Mouse (Mus musculus): Measurements from ENCODE around the gene Ophn1. TPM values are rescaled to one million over a fixed set of nuclear protein-coding genes. Genes with fewer than 3 reads are reported as not detected.

The Ophn1 gene
- polyA plus RNA-seq, 1 experiment from 2014 or later, result 14.2 TPM

GRCm38 (mm10) chrX:98574201-98574600 is 316.6 kb downstream of the Ophn1 start:
- peaks cover 12% of the 10 kb centered on the region for H3K27me3 ChIP-seq (ENCODE audit: poor library complexity, severe bottlenecking)
- H3K4me3 ChIP-seq, result no peak overlapping the region
- H3K9me3 ChIP-seq, result no peaks in the 10 kb centered on the region

DNA sequence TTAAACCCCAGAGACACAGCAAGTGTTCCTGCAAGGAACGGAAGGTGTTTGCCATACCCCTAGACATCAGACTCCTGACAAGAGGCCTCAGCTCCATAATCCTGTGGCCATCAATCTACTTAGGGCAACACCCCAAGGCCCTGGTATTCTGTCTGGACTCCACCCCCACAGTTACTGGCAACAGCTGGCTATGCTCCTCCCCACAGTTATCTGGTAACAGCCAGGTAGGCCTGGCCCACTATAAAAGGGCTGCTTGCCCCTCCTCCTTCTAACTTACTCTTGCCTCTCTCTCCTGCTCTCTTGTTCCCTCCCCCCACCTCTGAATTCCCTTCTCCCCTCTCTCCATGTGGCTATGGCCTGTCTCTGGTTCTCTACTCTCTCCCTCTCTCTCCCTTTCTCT is 344.4 kb downstream of the Ophn1 start:
- no peak overlapping the region for H3K27ac ChIP-seq
- DNase-seq (ENCODE audit: extremely low spot score, low spot score), result no peak
- 100% methylated on average over 1 of the region's 1 CpGs for WGBS
- no peaks in the 10 kb centered on the region for H3K9me3 ChIP-seq
- peaks cover 15% of the 10 kb centered on the region; the same call in 1 of the 2 replicates for H3K27me3 ChIP-seq (ENCODE audit: poor library complexity, severe bottlenecking)
- H3K4me3 ChIP-seq, result no peak overlapping the region
- no peaks in the 10 kb centered on the region for H3K36me3 ChIP-seq (replicated peaks)
- no peaks in the 10 kb centered on the region for H3K4me1 ChIP-seq

More at GRCm38 (mm10) chrX:98574201-98574600, 316.6 kb downstream of the Ophn1 start:
- Histone ChIP-seq H3K27ac (no peak overlapping the region), H3K36me3 (replicated peaks) (no peaks in the 10 kb centered on the region), H3K4me1 (no peaks in the 10 kb centered on the region)
- DNase-seq (ENCODE audit: extremely low spot score, low spot score), result no peak

GRCm38 (mm10) chrX:98515329-98515728 is 375.5 kb downstream of the Ophn1 start:
- Histone ChIP-seq H3K4me3 (no peak overlapping the region), H3K27ac (no peak overlapping the region), H3K4me1 (no peaks in the 10 kb centered on the region), H3K36me3 (replicated peaks) (no peaks in the 10 kb centered on the region), H3K27me3 (ENCODE audit: poor library complexity, severe bottlenecking) (peaks cover 18% of the 10 kb centered on the region), H3K9me3 (no peaks in the 10 kb centered on the region)
- DNase-seq (ENCODE audit: extremely low spot score, low spot score), result no peak
- 88% methylated on average over 2 of the region's 2 CpGs for WGBS

DNA sequence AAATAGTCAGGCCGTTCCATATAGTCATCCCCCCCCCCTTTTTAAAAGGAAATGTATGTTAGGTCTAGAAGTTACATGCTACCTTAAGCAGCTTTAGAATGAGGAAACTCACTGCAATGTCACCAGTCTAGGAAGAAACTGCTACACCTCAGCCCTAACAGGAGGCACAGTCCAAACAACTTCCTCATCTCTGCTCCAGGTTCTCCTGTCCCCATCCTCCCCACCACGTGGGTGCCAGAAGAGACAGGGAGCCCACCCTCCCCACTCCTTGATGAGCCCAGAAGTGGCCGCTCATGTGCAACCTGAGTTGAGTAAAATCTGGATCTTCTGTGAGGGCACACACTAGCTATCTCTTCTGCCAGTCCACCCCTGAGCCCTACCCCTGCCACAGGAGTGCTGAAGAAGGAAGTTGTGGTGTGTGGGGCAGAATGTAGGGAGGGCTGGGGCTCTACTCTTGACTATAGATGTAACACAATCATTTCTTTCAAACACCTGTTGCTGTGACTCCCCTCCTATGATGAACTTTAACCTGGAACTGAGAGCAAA is 376.4 kb downstream of the Ophn1 start:
- H3K27ac ChIP-seq, result no peak overlapping the region
- H3K4me3 ChIP-seq, result no peak overlapping the region
- peaks cover 18% of the 10 kb centered on the region for H3K27me3 ChIP-seq (ENCODE audit: poor library complexity, severe bottlenecking)
- WGBS, result 67% methylated on average over 3 of the region's 3 CpGs
- no peaks in the 10 kb centered on the region for H3K4me1 ChIP-seq
- no peak for DNase-seq (ENCODE audit: extremely low spot score, low spot score)
- no peaks in the 10 kb centered on the region for H3K9me3 ChIP-seq
- no peaks in the 10 kb centered on the region for H3K36me3 ChIP-seq (replicated peaks)

Small RNA genes lying within 50 kb of the gene (microRNA-seq; reads per million reads assigned to microRNA genes)
- not detected for gene Gm27554

Other genes starting within 250 kb of the Ophn1 start
- 18.0 and 18.9 TPM in 2 replicates for gene Yipf6, start 45.3 kb upstream of the Ophn1 start, polyA plus RNA-seq (2016; fragmentation: Nextera tagmentation; extraction: Ambion mirVana)
- 10.9 and 11.4 TPM in 2 replicates for gene Stard8, start 112.2 kb upstream of the Ophn1 start, polyA plus RNA-seq (2016; fragmentation: Nextera tagmentation; extraction: Ambion mirVana)
- gene Efnb1, start 245.1 kb upstream of the Ophn1 start, polyA plus RNA-seq (2016; fragmentation: Nextera tagmentation; extraction: Ambion mirVana), result 71.3 and 72.2 TPM in 2 replicates

Data from forebrain, embryonic 10.5 days (tissue).